Mouse (Mus musculus): ENCODE data around the gene Cntn4. TPM values are rescaled to one million over a fixed set of nuclear protein-coding genes. Genes with fewer than 3 reads are reported as not detected.
A peak's percentile ranks its signal among the peaks of the same experiment; 100 is the strongest.

The Cntn4 gene
- polyA plus RNA-seq, 1 experiment from 2014 or later, result 3.4 TPM

DNA sequence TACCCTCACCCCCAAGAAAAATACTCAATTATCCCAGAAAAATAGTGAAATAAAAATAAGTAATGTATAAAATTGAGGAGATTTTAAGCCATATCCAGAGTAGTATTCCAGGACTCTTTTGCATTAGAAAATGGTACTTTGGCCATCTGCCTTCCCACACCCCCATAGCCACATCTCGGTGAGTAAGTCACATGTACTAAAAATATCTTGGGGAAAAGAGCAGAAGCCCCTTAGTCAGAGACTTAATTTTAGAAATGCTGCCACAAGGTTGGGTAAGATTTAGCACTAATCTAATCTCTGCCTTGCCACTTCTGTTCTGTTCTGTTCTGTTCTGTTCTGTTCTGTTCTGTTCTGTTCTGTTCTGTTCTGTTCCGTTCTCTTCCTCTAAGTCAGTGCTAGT is 796.4 kb downstream of the Cntn4 start:
- ATAC-seq (ENCODE audit: low FRiP score, low read depth), result no peak
- H3K4me2 ChIP-seq (replicated peaks), result no peak overlapping the region
- no peaks in the 10 kb centered on the region for H3K4me1 ChIP-seq
- H3K9me3 ChIP-seq, result no peaks in the 10 kb centered on the region
- H3K36me3 ChIP-seq, result no peaks in the 10 kb centered on the region
- no peak overlapping the region for H3K4me3 ChIP-seq
- WGBS, result 92% methylated on average over 2 of the region's 2 CpGs
- H3K27me3 ChIP-seq, result no peaks in the 10 kb centered on the region
- no peak overlapping the region for H3K27ac ChIP-seq (replicated peaks)
- no peak overlapping the region for H3K9ac ChIP-seq (replicated peaks)

- no peaks in the 10 kb centered on the region for H3K36me3 ChIP-seq
- no peak for ATAC-seq (ENCODE audit: low FRiP score, low read depth)
- no peak overlapping the region for H3K4me2 ChIP-seq (replicated peaks)
- H3K4me3 ChIP-seq, result no peak overlapping the region
- H3K9me3 ChIP-seq, result no peaks in the 10 kb centered on the region
- no peak overlapping the region for H3K9ac ChIP-seq (replicated peaks)
- H3K27ac ChIP-seq (replicated peaks), result no peak overlapping the region
- 86% methylated on average over 1 of the region's 1 CpGs for WGBS
- no peaks in the 10 kb centered on the region for H3K4me1 ChIP-seq
- no peaks in the 10 kb centered on the region for H3K27me3 ChIP-seq
Measured at GRCm38 (mm10) chr6:106481533-106481932, 804.1 kb downstream of the Cntn4 start.

GRCm38 (mm10) chr6:106496303-106496702 is 818.8 kb downstream of the Cntn4 start:
- H3K4me1 ChIP-seq, result no peaks in the 10 kb centered on the region
- no peak overlapping the region for H3K4me2 ChIP-seq (replicated peaks)
- ATAC-seq (ENCODE audit: low FRiP score, low read depth), result no peak
- no peak overlapping the region for H3K9ac ChIP-seq (replicated peaks)
- no peak overlapping the region for H3K4me3 ChIP-seq
- no peaks in the 10 kb centered on the region for H3K36me3 ChIP-seq
- WGBS, result 86% methylated on average over 3 of the region's 3 CpGs
- H3K9me3 ChIP-seq, result no peaks in the 10 kb centered on the region
- H3K27ac ChIP-seq (replicated peaks), result no peak overlapping the region
- no peaks in the 10 kb centered on the region for H3K27me3 ChIP-seq

- no peak overlapping the region for H3K4me3 ChIP-seq
- H3K36me3 ChIP-seq, result no peaks in the 10 kb centered on the region
- no peaks in the 10 kb centered on the region for H3K27me3 ChIP-seq
- H3K4me2 ChIP-seq (replicated peaks), result no peak overlapping the region
- H3K27ac ChIP-seq (replicated peaks), result no peak overlapping the region
- H3K4me1 ChIP-seq, result no peaks in the 10 kb centered on the region
- ATAC-seq (ENCODE audit: low FRiP score, low read depth), result no peak
- H3K9me3 ChIP-seq, result no peaks in the 10 kb centered on the region
- WGBS, result 92% methylated on average over 3 of the region's 3 CpGs
- H3K9ac ChIP-seq (replicated peaks), result no peak overlapping the region
Measured at GRCm38 (mm10) chr6:106499166-106499565, 821.7 kb downstream of the Cntn4 start.

GRCm38 (mm10) chr6:106503961-106504360 is 826.5 kb downstream of the Cntn4 start:
- 80% methylated on average over 9 of the region's 9 CpGs for WGBS
- Histone ChIP-seq H3K4me1 (no peaks in the 10 kb centered on the region), H3K9me3 (no peaks in the 10 kb centered on the region), H3K36me3 (no peaks in the 10 kb centered on the region), H3K27ac (replicated peaks) (no peak overlapping the region), H3K27me3 (no peaks in the 10 kb centered on the region), H3K4me2 (replicated peaks) (no peak overlapping the region), H3K9ac (replicated peaks) (no peak overlapping the region), H3K4me3 (no peak overlapping the region)
- no peak for ATAC-seq (ENCODE audit: low FRiP score, low read depth)

DNA sequence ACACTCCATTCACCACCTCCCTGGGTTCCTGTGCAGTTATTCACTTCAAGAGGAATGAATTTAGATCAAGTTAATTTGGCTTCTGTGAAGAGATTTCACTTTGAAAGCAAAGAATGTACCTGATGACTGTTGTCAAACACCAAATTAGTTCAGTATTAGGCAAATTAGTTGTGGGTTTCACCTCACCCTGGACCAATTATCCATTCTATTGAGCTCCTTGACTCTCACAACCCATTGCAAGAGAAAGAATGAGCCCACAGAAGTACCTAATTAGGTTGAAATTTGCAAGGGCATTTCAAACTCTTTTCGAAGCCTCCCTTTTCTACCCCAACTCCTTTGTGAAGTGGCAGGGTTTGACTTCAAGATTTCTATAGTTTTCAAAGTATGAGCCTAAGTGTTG is 842.9 kb downstream of the Cntn4 start:
- Histone ChIP-seq H3K27ac (replicated peaks) (no peak overlapping the region), H3K4me3 (no peak overlapping the region), H3K9me3 (no peaks in the 10 kb centered on the region), H3K4me1 (no peaks in the 10 kb centered on the region), H3K9ac (replicated peaks) (no peak overlapping the region), H3K36me3 (no peaks in the 10 kb centered on the region), H3K4me2 (replicated peaks) (no peak overlapping the region), H3K27me3 (no peaks in the 10 kb centered on the region)
- WGBS, result 73% methylated on average over 1 of the region's 1 CpGs
- ATAC-seq (ENCODE audit: low FRiP score, low read depth), result no peak

- no peaks in the 10 kb centered on the region for H3K9me3 ChIP-seq
- H3K27ac ChIP-seq (replicated peaks), result no peak overlapping the region
- no peaks in the 10 kb centered on the region for H3K4me1 ChIP-seq
- H3K27me3 ChIP-seq, result no peaks in the 10 kb centered on the region
- no peak overlapping the region for H3K4me2 ChIP-seq (replicated peaks)
- no peaks in the 10 kb centered on the region for H3K36me3 ChIP-seq
- ATAC-seq (ENCODE audit: low FRiP score, low read depth), result no peak
- no peak overlapping the region for H3K4me3 ChIP-seq
- no peak overlapping the region for H3K9ac ChIP-seq (replicated peaks)
Measured at GRCm38 (mm10) chr6:106543500-106543899, 866.0 kb downstream of the Cntn4 start.

- no peaks in the 10 kb centered on the region for H3K9me3 ChIP-seq
- 0 out of 2 replicates have a peak, but pooled peaks cover 4% of the 10 kb centered on the region for H3K4me1 ChIP-seq
- H3K4me3 ChIP-seq, result no peak overlapping the region
- no peaks in the 10 kb centered on the region for H3K36me3 ChIP-seq
- WGBS, result 80% methylated on average over 6 of the region's 6 CpGs
- no peak for ATAC-seq (ENCODE audit: low FRiP score, low read depth)
- H3K27ac ChIP-seq (replicated peaks), result no peak overlapping the region
- no peaks in the 10 kb centered on the region for H3K27me3 ChIP-seq
- no peak overlapping the region for H3K4me2 ChIP-seq (replicated peaks)
- H3K9ac ChIP-seq (replicated peaks), result no peak overlapping the region
Measured at GRCm38 (mm10) chr6:106561649-106562048, 884.2 kb downstream of the Cntn4 start.

DNA sequence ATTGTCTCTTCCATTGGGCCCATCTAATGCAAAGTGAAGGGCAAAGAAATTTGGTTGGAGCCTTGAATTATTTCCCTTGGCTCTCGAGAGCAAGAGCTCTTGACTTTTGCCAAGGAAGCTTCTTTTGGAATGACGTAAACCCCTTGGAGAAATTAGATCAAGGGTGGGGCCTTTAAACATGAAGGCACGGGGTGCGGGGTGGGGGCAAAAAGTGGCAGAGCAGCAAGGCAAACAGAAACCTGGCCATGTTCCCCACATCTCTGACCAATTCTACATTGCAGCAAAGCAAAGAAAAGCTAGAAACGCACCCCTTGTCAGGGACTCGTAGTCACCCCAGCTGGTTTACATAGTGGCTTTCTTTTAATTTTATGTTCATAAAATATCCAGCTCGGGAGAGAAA is 887.9 kb downstream of the Cntn4 start:
- no peak for ATAC-seq (ENCODE audit: low FRiP score, low read depth)
- Histone ChIP-seq H3K27me3 (no peaks in the 10 kb centered on the region), H3K4me3 (no peak overlapping the region), H3K4me1 (0 out of 2 replicates have a peak, but pooled peaks cover 4% of the 10 kb centered on the region), H3K9me3 (no peaks in the 10 kb centered on the region), H3K4me2 (replicated peaks) (no peak overlapping the region), H3K36me3 (no peaks in the 10 kb centered on the region), H3K9ac (replicated peaks) (no peak overlapping the region), H3K27ac (replicated peaks) (no peak overlapping the region)
- WGBS, result 82% methylated on average over 7 of the region's 7 CpGs

GRCm38 (mm10) chr6:106565769-106566459 is 888.5 kb downstream of the Cntn4 start:
- Histone ChIP-seq H3K4me3 (no peak overlapping the region), H3K27ac (replicated peaks) (no peak overlapping the region), H3K36me3 (no peaks in the 10 kb centered on the region), H3K27me3 (no peaks in the 10 kb centered on the region), H3K4me2 (replicated peaks) (no peak overlapping the region), H3K9me3 (no peaks in the 10 kb centered on the region), H3K9ac (replicated peaks) (no peak overlapping the region), H3K4me1 (0 out of 2 replicates have a peak, but pooled peaks cover 4% of the 10 kb centered on the region)
- ATAC-seq (ENCODE audit: low FRiP score, low read depth), result peak; percentile 67
- 78% methylated on average over 3 of the region's 3 CpGs for WGBS

- H3K36me3 ChIP-seq, result no peaks in the 10 kb centered on the region
- 0 out of 2 replicates have a peak, but pooled peaks cover 4% of the 10 kb centered on the region for H3K4me1 ChIP-seq
- no peak overlapping the region for H3K4me3 ChIP-seq
- no peak overlapping the region for H3K4me2 ChIP-seq (replicated peaks)
- 88% methylated on average over 11 of the region's 11 CpGs for WGBS
- H3K9me3 ChIP-seq, result no peaks in the 10 kb centered on the region
- H3K27ac ChIP-seq (replicated peaks), result no peak overlapping the region
- no peak overlapping the region for H3K9ac ChIP-seq (replicated peaks)
- ATAC-seq (ENCODE audit: low FRiP score, low read depth), result no peak
- H3K27me3 ChIP-seq, result no peaks in the 10 kb centered on the region
Measured at GRCm38 (mm10) chr6:106566929-106567621, 889.6 kb downstream of the Cntn4 start.

- Histone ChIP-seq H3K36me3 (no peaks in the 10 kb centered on the region), H3K9me3 (no peaks in the 10 kb centered on the region), H3K27me3 (no peaks in the 10 kb centered on the region), H3K27ac (replicated peaks) (no peak overlapping the region), H3K9ac (replicated peaks) (no peak overlapping the region), H3K4me3 (no peak overlapping the region), H3K4me2 (replicated peaks) (no peak overlapping the region), H3K4me1 (peaks cover 3% of the 10 kb centered on the region; the same call in 1 of the 2 replicates)
- no peak for ATAC-seq (ENCODE audit: low FRiP score, low read depth)
- WGBS, result 75% methylated on average over 5 of the region's 5 CpGs
Measured at GRCm38 (mm10) chr6:106580124-106580523, 902.7 kb downstream of the Cntn4 start.
